Mouse (Mus musculus) heart, adult 2 months (tissue): Measurements from ENCODE around the gene Rtl10. TPM values are rescaled to one million over a fixed set of nuclear protein-coding genes. Genes with fewer than 3 reads are reported as not detected.
A peak's percentile ranks its signal among the peaks of the same experiment; 100 is the strongest.

ENCODE experiments used
- DNase-seq, 2 experiments: peaks; one replicate each; pipeline ENCODE4 v3.0.0; 2021
- H3K27ac ChIP-seq: fragments of 200-600 bp; 2 replicates; pipeline ENCODE4 v1.8.1; 2022
- H3K27me3 ChIP-seq: fragments of 200-500 bp; 2 replicates; pipeline ENCODE4 v1.6.1; 2012; ENCODE audit warnings: mild to moderate bottlenecking, low read length, inconsistent platforms, mixed read lengths; ENCODE audit not compliant: control insufficient read depth, insufficient read depth
- H3K36me3 ChIP-seq: fragments of 200-500 bp; 2 replicates; pipeline ENCODE4 v1.6.1; 2012; ENCODE audit warnings: low read length, inconsistent platforms; ENCODE audit not compliant: control insufficient read depth, insufficient read depth
- H3K4me1 ChIP-seq: fragments of 200-500 bp; 2 replicates; pipeline ENCODE4 v1.6.1; 2011; ENCODE audit warnings: low read length; ENCODE audit not compliant: control insufficient read depth, insufficient read depth
- H3K4me3 ChIP-seq: fragments of 200-600 bp; 2 replicates; pipeline ENCODE4 v1.8.1; 2022
- H3K79me2 ChIP-seq: fragments of 200-500 bp; replicated peaks from 2 replicates; pipeline ENCODE4 v1.6.1; 2012; ENCODE audit warnings: mild to moderate bottlenecking, inconsistent platforms, low read length, moderate library complexity, mixed read lengths; ENCODE audit not compliant: control insufficient read depth, insufficient read depth
- H3K9ac ChIP-seq: fragments of 200-500 bp; 2 replicates; pipeline ENCODE4 v1.6.1; 2012; ENCODE audit warnings: low read depth, mild to moderate bottlenecking, control low read depth, inconsistent platforms, low read length, mixed read lengths
- CTCF ChIP-seq: fragments of 200-600 bp; IDR thresholded peaks from 2 replicates; pipeline ENCODE4 v1.8.1; 2022; ENCODE audit warnings: antibody characterized with exemption, mild to moderate bottlenecking, moderate library complexity
- EP300 ChIP-seq: fragments of 200-500 bp; IDR thresholded peaks from 2 replicates; pipeline ENCODE4 v1.6.1; 2011; ENCODE audit warnings: low read depth, low read length, control low read depth; ENCODE audit not compliant: insufficient read depth
- POLR2A ChIP-seq: fragments of 200-500 bp; IDR thresholded peaks from 2 replicates; pipeline ENCODE4 v1.6.1; 2011; ENCODE audit warnings: mild to moderate bottlenecking, low read depth, low read length, control low read depth; ENCODE audit not compliant: insufficient read depth
- WGBS: fragments of 180-500 bp; shearing (Covaris S2); methylation state at CpG from one replicate; pipeline ENCODE4 v1.1.7; 2018; 5-methylcytosine and 5-hydroxymethylcytosine counted together
- intact Hi-C: fragments of 180-260 bp; cut with DNase I; formaldehyde crosslinking; loops from one replicate; pipeline ENCODE4 v1.15.1; 2025
- polyA plus RNA-seq: library from polyadenylated mRNA; depleted of rRNA; stranded (reverse); fragments of >200 nt; gene quantifications from 2 replicates; pipeline ENCODE4 v1.2.3, GENCODE M21; 2012
- total RNA-seq, 2 experiments: library from RNA; stranded (reverse); gene quantifications; 2 replicates each; pipeline ENCODE4 v1.2.3; 2021

The Rtl10 gene
- total and polyA plus RNA-seq, 3 experiments = 3.4 to 3.9 (median 3.4) TPM

- intact Hi-C loops = no loop called here
- TF ChIP-seq POLR2A (no peak), EP300 (no peak), CTCF (no peak)
- Histone ChIP-seq H3K27me3 (no peaks in the 10 kb centered on the region), H3K27ac (no peak overlapping the region), H3K4me1 (no peaks in the 10 kb centered on the region), H3K9ac (no peak overlapping the region), H3K79me2 (no peaks in the 10 kb centered on the region), H3K4me3 (no peak overlapping the region), H3K36me3 (no peaks in the 10 kb centered on the region)
- 55% methylated on average over 5 of the region's 5 CpGs for WGBS
- DNase-seq = no peak
These were observed 13.8 kb upstream of the Rtl10 start for GRCm38 (mm10) chr16:18484794-18485435.

GRCm38 (mm10) chr16:18486126-18486525, 12.6 kb upstream of the Rtl10 start:
- no peaks in the 10 kb centered on the region for H3K27me3 ChIP-seq
- no peak overlapping the region for H3K9ac ChIP-seq
- no peak for DNase-seq
- 92% methylated on average over 2 of the region's 2 CpGs for WGBS
- no peaks in the 10 kb centered on the region for H3K36me3 ChIP-seq
- H3K79me2 ChIP-seq = no peaks in the 10 kb centered on the region
- H3K4me1 ChIP-seq = no peaks in the 10 kb centered on the region
- H3K4me3 ChIP-seq = no peak overlapping the region
- H3K27ac ChIP-seq = no peak overlapping the region
- TF ChIP-seq POLR2A (no peak), CTCF (no peak), EP300 (no peak)
- intact Hi-C loops = no loop called here

GRCm38 (mm10) chr16:18490281-18490680, 8.4 kb upstream of the Rtl10 start:
- 95% methylated on average over 3 of the region's 3 CpGs for WGBS

GRCm38 (mm10) chr16:18490894-18491293, 7.8 kb upstream of the Rtl10 start:
- Histone ChIP-seq H3K9ac (no peak overlapping the region), H3K4me3 (no peak overlapping the region), H3K27ac (no peak overlapping the region), H3K79me2 (no peaks in the 10 kb centered on the region), H3K27me3 (no peaks in the 10 kb centered on the region), H3K4me1 (no peaks in the 10 kb centered on the region), H3K36me3 (no peaks in the 10 kb centered on the region)
- DNase-seq = no peak
- WGBS = 69% methylated on average over 1 of the region's 1 CpGs
- intact Hi-C loops = loop anchor here (10.0 kb wide), 1 partner anchor 324 kb away; the partner anchor contains the start of genes Cdc45 and Ufd1
- TF ChIP-seq CTCF (no peak), EP300 (no peak), POLR2A (no peak)

More at GRCm38 (mm10) chr16:18490281-18490680, 8.4 kb upstream of the Rtl10 start:
- no peaks in the 10 kb centered on the region for H3K4me1 ChIP-seq
- H3K27ac ChIP-seq = no peak overlapping the region
- H3K36me3 ChIP-seq = no peaks in the 10 kb centered on the region
- intact Hi-C loops = loop anchor here (10.0 kb wide), 1 partner anchor 325 kb away; the partner anchor contains the start of genes Cdc45 and Ufd1
- H3K79me2 ChIP-seq = no peaks in the 10 kb centered on the region
- no peaks in the 10 kb centered on the region for H3K27me3 ChIP-seq
- no peak overlapping the region for H3K9ac ChIP-seq
- no peak for DNase-seq
- TF ChIP-seq EP300 = no peak
- no peak for TF ChIP-seq POLR2A
- no peak for TF ChIP-seq CTCF
- no peak overlapping the region for H3K4me3 ChIP-seq

GRCm38 (mm10) chr16:18497865-18498515, 711 bp upstream of the Rtl10 start:
- DNase-seq = no peak
- Histone ChIP-seq H3K4me3 (peak overlapping the region; percentile 87), H3K36me3 (no peaks in the 10 kb centered on the region), H3K4me1 (peaks cover 4% of the 10 kb centered on the region), H3K27ac (peak overlapping the region; percentile 86), H3K79me2 (no peaks in the 10 kb centered on the region), H3K27me3 (no peaks in the 10 kb centered on the region), H3K9ac (peak overlapping the region; percentile 90)
- TF ChIP-seq EP300 = no peak
- TF ChIP-seq CTCF = no peak
- TF ChIP-seq POLR2A = no peak
- 9% methylated on average over 6 of the region's 6 CpGs for WGBS
- intact Hi-C loops = loop anchor here (2.0 to 10.0 kb wide), 2 partner anchors 33 to 317 kb away; partner anchors contain the start of genes Cdc45 and Ufd1

GRCm38 (mm10) chr16:18498996-18499395, 295 bp downstream of the Rtl10 start:
- no peaks in the 10 kb centered on the region for H3K79me2 ChIP-seq
- intact Hi-C loops = loop anchor here (2.0 to 10.0 kb wide), 2 partner anchors 34 to 316 kb away; partner anchors contain the start of genes Cdc45 and Ufd1
- peak overlapping the region; percentile 80 for H3K9ac ChIP-seq
- no peaks in the 10 kb centered on the region for H3K36me3 ChIP-seq
- H3K4me1 ChIP-seq = peaks cover 4% of the 10 kb centered on the region
- DNase-seq = no peak
- no peaks in the 10 kb centered on the region for H3K27me3 ChIP-seq
- peak overlapping the region; percentile 86 for H3K27ac ChIP-seq
- WGBS = under 1% methylated on average over 24 of the region's 24 CpGs
- H3K4me3 ChIP-seq = peak overlapping the region; percentile 87
- TF ChIP-seq POLR2A (no peak), CTCF (no peak), EP300 (no peak)
